Mouse (Mus musculus): Measurements from ENCODE around the gene Haus8.
"Not testable (repeated sequence)": the region's sequence is repeated elsewhere in the genome, so short reads cannot be mapped to it uniquely, and the experiment has no call there.

The Haus8 gene

GRCm38 (mm10) chr8:71282621-71283020 lies 9.9 kb upstream of the Haus8 start:
- no peak for DNase-seq

GRCm38 (mm10) chr8:71281731-71282130 lies 9.0 kb upstream of the Haus8 start:
- not testable (repeated sequence) for DNase-seq

GRCm38 (mm10) chr8:71279409-71279808 lies 6.7 kb upstream of the Haus8 start:
- not testable (repeated sequence) for DNase-seq

DNA sequence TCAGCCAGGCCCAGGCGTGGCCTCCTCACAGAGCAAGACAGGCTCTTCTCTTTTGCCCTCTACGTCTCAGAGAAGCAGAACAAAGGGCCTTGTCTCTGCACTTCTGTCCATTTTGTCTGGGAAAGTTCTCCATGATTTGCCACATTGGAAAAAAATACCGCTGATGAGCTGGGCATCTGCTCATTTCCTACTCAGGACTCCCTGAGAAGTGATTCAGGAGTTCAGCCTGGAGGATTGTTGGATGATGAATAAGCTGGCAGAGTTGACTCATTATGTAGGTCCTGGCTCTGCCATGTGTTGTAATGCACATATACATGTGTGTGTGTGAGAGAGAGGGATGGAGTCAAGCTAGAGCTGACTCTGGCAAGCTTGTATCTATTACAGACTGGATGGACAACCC lies 3.4 kb upstream of the Haus8 start:
- DNase-seq = no peak

GRCm38 (mm10) chr8:71274478-71274877 lies 1.7 kb upstream of the Haus8 start:
- DNase-seq = no peak

DNA sequence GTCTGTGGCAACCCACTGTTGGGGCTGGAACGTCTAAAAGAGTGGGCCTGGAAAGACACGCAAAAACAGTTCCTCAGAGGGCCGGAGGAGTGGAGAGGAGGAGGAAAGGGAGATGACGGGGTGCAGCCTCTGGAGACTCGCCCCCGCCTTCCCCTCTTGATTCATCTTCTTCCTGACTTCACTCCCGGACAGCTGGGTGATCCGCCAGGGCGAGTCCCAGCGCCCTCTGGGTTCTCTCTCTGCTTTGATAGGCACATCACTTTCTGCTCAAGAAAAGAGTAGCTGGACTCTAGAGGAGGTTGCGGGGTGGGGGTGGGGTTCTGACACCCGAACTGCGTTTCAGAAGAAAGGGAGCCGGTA lies 397 bp upstream of the Haus8 start:
- peak in 1 of 2 experiments; percentile 43 for DNase-seq

DNA sequence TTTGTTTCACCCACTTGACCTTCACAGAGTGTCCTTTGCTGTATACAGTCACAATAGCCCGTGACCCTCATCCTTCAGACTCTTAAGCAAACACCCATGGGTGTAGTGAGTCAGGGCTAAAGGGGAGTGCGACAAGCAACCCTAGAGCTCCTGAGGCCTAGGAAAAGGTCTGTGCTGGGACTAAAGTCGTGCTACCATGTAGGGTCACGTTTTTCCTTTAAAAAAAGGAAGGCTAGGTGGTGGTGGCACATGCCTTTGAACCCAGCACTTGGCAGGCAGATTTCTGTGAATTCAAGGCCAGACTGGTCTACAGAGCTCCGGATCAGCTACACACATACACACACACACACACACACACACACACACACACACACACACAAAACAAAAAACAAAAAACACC lies 1.1 kb downstream of the Haus8 start:
- no peak for DNase-seq

DNA sequence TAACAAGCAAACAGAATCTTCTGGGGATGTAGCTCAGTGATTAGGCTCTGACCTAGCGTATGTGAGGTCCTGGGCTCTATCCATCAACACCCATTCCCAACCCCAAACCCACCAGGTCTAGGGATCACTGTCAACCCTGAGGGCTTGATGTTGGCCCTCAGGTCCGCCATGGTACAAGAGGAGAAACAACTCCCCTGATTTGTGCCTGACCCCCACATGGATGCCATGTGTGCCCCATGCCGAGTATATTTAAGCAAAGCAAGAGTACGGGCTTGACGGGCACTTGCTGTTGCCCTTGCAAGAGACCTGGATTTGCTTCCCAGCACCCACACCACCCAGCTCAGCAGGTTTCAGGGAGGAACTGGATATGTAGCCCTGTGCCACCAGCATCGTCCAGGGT lies 4.4 kb downstream of the Haus8 start:
- not testable (repeated sequence) for DNase-seq

- DNase-seq = no peak
These were observed 5.0 kb downstream of the Haus8 start for GRCm38 (mm10) chr8:71267690-71268089.

DNA sequence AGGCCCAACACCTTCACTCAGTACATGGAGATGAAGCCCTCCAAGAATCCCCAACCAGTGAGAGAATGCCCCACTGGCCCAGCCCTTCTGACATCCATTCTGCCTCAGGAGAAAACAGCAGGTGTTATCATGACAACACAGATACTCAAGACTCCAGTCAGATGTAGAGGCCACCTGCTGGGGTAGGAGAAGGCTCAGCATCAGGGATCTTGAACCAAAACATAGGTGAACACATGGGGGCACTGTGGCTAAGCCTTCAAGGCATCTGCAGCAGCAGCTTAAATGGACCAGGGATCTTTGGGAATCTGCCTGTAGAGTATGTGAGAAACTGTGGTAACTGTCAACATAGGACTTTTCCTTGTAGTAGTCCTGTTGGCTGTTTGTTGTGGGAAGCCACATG lies 11.5 kb downstream of the Haus8 start:
- DNase-seq = peak in 1 of 2 experiments; percentile 29

DNA sequence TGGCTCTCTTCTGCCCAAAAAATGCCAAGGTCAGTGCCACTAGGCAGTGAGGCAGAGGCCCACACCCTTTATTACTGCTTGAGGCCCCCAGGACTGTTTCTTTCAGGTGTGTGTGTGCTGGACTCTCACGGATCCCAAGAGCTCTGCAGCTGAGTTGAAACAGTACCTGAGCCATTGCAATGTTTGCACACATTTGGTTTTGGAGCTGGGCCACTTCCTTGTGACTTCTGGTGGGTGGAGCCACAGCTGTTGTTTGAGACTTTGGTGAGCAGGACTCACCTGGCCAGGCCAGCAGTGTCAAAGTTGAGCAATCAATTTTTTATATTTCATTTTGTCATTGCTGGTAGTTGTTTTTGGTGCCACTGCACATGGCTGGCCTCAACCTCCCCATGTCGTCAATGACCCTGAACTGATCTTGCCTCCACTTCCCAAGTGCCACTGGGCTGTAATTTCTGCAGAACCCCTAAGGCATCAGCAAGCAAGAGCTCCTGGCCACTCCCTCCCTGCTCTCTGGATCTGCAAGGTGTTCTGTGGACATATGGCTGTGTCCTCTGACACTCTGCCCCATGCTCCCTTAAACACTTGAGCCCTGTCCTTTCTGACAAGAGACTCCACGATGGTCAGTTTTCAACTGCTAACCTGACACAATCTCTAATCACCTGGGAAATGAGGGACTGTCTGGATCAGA lies 16.0 kb downstream of the Haus8 start:
- DNase-seq = no peak

DNA sequence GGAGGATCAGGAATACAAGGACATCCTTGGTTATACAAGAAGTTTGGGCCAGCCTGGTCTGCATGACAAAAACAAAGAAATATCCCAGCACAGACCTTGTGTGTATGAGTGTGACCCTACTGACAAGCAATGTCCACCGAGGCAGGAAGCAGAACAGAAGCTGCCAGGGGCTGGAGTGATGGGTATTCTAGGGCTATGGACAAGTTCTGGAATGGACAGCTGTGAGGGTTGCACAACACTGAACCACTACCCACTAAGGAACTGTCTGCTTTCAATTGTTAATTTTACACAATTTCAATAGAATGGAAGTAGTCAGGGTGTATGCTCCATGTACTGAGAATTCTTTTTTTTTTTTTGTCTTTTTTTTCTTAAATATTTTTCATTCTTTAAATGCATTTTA lies 24.5 kb downstream of the Haus8 start:
- DNase-seq = no peak

DNA sequence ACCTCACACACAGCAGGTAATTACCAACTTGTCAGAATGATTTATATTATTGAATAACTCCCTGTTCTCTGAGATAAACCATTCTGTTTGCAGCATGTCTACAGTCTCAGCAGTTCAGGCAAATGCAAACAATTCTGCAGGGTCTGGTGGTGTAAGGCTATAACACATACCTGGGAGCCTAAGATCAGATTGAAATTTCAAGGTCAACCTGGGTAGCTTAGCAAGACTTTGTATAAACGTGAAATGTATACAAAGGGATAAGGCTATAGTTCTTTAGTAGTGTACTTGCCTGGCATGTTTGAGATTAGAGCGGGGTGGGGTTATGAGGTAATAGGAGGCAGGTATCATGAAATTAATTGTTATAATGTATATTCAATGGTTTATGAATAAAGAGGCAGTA lies 30.0 kb downstream of the Haus8 start:
- DNase-seq = no peak

GRCm38 (mm10) chr8:71224560-71224959 lies 48.2 kb downstream of the Haus8 start:
- DNase-seq = peak; percentile 10 to 15

DNA sequence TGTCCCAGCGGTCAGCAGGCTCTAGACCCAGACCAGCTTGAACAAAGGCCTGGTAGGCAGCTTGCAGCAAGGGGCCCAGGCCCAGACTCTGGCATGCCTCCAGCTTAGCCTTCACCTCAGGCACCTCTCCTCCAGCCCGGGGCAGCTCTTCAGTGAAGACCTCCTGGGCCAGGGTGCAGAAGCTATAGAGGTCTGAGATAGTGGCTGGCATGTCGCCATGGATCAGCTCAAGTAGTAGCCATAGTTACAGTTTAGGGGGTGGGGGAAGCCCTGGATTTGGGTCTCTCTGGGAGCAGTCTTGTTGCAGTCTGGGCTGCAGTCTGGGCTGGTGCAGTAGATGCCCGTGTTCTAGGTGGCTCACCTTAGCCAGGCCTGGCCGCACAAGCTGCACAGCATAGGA lies 58.5 kb downstream of the Haus8 start:
- not testable (repeated sequence) for DNase-seq

GRCm38 (mm10) chr8:71205541-71205967 lies 67.2 kb downstream of the Haus8 start:
- peak; percentile 16 to 52 for DNase-seq
